Mouse (Mus musculus): Measurements from ENCODE around the gene Myl6b.
"Not testable (repeated sequence)": the region's sequence is repeated elsewhere in the genome, so short reads cannot be mapped to it uniquely, and the experiment has no call there.

Gene Myl6b

DNA sequence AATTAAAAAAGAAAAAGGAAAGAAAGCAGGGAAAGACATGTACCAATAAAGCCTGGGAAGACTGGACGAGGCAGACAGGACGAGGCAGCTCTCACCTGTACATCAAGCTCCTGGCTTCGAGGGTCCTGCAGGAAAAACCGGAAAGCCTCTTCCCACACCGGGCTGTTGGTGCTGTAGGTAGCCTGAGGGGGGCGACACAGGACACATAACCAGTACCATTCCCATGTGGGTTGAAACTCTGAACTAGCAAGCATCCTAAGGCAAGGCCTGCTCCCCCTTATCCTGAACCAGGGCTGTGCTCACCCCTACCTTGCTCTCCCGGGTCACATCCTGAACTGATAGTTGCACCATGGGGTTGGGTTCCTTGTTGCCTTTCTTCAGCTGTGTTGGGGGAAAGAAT is 20.3 kb upstream of the Myl6b start:
- in situ Hi-C loops (cut with MboI; ENCODE audit: low sequenced_read_pairs) = no loop called here

DNA sequence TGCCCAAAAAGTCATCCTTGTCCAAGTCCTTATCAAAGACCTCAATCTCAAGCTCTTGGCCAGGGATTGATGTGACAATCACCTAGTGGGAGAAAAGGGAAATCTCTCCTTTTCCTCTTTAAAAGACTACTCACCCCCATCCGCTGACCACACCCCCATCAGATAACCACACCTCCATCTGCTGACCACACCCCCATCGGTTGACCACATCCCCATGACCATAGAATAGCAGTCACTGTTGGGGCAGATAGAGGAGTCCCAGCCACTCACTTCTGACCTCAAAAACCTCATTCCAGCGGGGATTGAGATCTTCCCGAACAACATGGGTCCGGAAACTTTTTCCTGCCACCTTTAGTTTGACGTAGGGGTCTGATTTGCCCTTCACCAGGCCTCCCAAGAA is 18.2 kb upstream of the Myl6b start:
- in situ Hi-C loops (cut with MboI; ENCODE audit: low sequenced_read_pairs) = no loop called here

DNA sequence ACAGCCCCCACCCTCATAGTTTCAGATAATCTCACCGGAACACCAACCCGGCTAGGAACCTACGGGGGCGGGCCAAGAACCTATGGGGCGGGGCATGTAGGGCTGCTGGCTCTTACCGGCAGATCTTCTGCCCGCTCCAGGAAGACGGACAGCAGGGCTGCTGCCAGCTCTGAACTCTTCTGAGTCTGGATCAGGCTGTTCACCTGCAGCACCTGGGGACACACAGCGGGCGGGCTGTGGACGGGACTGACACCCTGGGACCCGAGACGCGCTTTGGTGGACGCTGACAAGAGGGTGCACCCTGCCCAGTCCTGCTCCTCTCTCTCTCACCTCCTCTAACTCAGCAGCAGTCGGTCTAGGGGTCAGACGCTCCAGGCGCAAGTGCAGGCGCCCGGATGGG is 17.5 kb upstream of the Myl6b start:
- in situ Hi-C loops (cut with MboI; ENCODE audit: low sequenced_read_pairs) = no loop called here

DNA sequence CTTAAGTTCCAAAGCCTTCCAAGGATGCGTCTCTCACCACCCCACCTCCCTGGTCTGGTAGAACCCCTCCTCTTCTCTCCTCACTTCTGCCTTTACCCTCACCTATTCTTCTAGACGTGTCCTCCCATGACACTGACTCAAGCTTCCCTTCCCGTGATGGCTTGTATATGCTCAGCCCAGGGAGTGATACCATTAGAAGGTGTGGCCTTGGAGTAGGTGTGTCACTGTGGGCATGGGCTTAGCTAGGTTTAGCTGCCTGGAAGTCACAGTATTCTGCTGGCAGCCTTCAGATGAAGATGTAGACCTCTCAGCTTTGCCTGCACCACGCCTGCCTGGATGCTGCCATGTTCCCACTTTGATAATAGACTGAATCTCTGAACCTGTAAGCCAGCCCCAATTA is 16.6 kb upstream of the Myl6b start:
- in situ Hi-C loops (cut with MboI; ENCODE audit: low sequenced_read_pairs) = no loop called here

DNA sequence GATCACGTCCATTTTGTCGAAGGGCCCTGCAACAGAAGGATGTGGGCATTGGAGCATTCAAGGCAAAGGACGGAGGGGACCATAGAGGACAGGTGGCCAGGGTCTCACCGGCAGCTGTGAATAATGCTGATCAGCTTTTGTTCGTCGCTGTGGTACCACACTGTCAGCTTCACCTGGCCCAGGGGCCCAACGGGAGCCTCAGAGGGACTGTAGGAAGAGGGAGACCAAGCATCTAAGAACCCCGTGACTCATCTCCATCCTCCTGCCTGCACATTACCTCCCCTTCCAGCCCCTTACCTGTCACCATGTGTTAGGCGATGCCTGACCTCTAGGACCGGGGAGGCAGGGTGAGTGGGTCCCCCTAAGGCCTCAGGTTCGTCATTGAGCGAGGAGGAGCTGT is 13.3 kb upstream of the Myl6b start:
- in situ Hi-C loops (cut with MboI; ENCODE audit: low sequenced_read_pairs) = no loop called here

DNA sequence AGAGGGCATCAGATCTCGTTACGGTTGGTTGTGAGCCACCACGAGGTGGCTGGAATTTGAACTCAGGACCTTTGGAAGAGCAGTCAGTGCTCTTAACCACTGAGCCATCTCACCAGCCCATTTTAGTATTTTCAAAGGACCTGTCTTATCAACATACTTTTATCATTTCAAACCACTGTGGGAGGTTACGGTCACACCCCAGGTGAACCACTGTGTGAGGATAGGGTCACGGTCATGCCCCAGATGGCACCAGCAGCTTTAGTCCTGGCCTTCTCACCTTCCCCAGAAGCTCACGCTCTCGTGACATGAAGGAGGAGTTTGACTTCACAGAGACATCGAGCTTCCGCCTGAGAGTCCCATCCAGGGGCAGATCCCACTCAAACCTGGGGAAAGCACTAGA is 12.7 kb upstream of the Myl6b start:
- in situ Hi-C loops (cut with MboI; ENCODE audit: low sequenced_read_pairs) = no loop called here

DNA sequence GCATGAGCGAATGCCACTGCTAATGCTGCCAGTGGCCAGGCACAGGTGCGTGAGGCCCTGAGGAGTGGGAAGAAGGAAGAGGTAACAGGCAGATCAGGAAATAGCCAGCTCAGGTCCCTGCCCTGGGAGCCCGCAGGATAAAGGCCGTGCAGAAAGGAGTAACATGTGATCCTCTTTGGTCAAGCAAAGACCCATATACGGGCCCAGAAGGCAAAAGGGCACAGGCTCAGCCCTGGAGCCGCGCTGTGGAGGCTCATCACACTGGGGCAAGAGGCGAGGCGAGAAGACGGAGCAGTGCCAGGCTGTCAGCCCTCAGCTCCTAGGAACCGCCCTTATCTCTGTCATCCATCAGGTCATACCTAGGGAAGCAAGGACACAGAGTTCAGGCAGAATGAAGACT is 11.8 kb upstream of the Myl6b start:
- in situ Hi-C loops (cut with MboI; ENCODE audit: low sequenced_read_pairs) = no loop called here

DNA sequence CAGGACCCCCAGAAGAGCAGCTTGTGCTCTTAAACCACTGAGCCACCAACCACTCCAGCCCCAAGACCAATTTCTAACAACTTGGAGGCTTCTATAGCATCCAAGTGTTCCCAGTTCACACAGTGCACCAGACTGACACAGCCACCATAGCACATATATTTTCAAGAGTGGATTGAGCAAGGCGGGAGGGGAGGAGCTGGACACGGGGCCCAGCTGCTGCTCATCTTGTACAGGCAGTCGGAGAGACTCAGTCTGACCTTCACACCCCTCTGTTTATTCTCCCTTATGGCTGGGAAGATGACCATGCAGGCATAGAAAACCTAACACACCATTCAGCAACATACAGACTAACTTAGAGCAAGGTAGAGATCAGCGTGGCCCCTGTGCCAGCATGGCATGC is 11.3 kb upstream of the Myl6b start:
- in situ Hi-C loops (cut with MboI; ENCODE audit: low sequenced_read_pairs) = no loop called here

DNA sequence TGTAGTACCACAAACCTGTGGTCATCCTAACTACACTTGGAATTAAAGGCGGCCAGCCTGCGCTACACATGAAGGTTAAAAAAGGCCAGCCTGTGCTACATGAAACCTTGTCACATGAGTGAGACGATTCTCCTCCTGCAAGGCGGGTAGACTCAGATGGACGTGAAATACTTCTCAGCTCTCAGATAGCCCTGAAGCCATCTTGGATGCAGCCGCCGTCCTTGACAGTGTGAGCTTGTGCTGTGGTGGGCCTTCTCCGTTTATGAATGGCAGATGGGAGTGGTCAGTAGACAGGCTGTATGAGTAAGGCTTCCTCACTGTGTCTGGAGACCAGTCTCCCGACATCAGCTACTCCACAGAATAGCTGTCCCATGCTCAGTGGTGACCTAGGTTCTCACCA is 10.7 kb upstream of the Myl6b start:
- in situ Hi-C loops (cut with MboI; ENCODE audit: low sequenced_read_pairs) = no loop called here

DNA sequence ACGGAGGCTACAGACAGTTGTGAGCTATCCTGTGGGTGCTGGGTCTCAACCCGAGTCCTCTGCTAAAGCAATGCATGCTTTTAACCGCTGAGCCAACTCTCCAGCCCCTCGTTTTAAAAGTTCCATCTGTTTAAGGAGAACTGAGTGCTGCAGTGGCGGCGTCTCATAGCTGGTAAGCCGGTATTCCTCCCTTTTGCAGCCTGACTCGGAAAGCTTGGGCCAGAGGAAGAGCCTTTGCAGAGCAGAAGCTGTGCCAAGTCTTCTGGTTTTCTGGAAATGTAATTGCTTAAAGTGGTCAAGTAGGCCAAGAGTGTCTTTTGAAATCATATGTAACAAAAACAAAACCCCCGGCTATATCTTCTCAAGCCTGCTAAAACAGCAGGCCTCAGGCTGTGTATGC is 9.8 kb upstream of the Myl6b start:
- in situ Hi-C loops (cut with MboI; ENCODE audit: low sequenced_read_pairs) = no loop called here

DNA sequence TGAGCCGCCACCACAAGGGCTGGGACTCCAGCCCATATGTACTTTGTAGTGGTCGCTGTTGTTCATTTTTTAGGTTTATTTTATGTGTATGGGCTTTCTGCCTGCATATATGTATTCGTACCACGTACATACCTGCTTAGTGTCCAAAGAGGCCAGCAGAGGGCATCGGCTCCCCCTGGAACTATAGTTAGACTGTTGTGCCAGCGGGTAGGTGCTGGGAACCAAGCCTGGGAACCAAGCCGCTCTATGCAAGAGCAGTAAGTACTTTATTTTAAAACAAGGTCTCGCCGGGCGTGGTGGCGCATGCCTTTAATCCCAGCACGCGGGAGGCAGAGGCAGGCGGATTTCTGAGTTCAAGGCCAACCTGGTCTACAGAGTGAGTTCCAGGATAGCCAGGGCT is 7.5 kb upstream of the Myl6b start:
- in situ Hi-C loops (cut with MboI; ENCODE audit: low sequenced_read_pairs) = no loop called here

DNA sequence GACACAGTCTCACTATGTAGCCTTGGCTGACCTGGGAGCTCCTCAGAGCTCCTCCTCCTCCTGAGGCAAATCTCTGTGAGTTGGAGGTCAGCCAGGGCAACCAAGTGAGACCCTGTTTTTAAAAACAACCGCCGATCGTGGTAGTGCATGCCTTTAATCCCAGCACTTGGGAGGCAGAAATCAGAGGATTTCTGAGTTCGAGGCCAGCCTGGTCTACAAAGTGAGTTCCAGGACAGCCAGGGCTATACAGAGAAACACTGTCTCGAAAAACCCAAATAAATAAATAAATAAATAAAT is 6.8 kb upstream of the Myl6b start:
- in situ Hi-C loops (cut with MboI; ENCODE audit: low sequenced_read_pairs) = not testable (repeated sequence)

DNA sequence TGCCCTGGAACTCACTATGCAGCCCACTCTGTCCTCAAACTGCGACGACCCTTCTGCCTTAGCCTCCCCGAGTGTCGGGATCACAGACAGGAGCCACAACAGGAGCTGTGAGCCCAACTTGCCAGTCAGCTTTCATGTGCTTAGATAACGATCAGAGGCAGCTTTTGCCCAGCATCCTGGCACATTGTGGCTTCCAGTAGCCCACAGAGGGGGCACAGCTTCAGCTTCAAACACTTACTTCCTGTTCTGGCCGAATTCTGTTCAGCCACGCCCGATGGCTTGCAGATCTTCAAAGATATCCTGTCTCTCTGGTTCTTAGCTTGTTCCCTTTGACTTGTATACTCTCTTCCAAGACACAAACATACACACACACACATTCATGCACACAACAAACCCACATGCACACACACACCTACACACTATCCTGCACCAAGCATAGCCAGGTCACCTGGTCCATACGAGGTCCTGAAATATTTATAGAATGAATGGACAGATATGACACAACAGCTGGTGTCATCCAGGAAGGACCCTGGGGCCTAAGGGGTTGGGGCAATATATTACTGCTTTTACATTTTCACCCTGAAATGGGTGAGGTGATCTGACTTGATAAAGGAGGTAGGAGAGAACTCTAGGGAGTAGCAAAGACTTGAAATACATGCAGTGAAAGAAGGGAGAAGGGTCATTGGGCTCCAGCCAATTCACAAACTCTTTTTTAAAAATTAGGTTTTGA is 6.3 kb upstream of the Myl6b start:
- in situ Hi-C loops (cut with MboI; ENCODE audit: low sequenced_read_pairs) = no loop called here

DNA sequence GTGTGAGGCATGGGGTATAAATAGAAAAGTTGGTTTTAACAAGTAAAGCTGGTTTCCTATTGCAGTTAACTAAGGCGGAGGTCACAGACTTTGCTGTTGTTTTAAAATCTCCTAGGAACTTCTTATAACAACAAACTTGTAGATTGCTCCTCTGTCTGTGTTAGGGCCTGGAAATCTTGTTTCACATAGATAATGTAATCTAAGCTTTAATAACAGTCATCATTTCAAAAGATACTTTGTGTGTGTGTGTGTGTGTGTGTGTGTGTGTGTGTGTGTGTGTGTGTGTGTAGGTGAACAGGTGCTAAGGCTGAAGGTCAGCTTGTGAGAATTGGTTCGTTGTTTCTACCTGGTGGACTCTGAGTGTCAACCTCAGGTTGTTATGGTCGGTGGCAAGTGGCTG is 5.5 kb upstream of the Myl6b start:
- in situ Hi-C loops (cut with MboI; ENCODE audit: low sequenced_read_pairs) = no loop called here

DNA sequence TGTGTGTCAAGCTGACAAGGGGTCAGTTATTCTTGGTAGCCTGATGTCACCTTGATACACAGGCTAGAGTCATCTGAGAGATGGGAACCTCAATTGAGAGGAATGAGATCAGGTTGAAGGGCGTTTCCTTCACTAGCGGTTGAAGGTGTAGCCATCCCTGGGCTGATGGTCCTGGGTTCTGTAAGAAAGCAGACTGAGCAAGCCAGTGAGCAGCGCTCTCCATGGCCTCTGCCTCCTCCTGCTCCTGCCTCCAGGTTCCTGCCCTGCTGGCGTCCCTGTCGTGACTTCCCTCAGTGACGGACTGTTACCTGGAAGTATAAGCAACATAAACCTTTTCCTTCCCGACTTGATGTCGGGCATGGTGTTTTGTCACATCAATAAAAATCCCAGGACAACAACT is 5.0 kb upstream of the Myl6b start:
- in situ Hi-C loops (cut with MboI; ENCODE audit: low sequenced_read_pairs) = no loop called here

DNA sequence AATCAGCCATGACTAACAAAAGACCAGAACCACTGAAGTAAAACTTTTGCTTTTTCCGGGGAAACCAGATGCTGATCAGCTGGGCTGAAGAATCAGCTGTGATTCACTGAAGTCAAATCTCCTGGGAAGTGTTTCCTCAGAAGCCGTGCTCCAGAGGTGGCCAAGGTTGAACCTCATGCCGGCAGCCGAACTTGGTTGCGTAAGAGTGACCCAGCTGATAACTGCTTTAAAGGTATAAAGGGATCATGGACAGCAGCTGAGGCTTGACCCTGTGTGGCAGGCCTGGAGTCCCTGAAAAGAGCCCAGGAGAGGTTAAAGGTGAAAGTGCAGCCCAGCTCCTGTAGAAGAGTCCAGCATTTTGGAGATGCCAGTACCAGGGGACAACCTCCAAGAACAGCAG is 3.9 kb upstream of the Myl6b start:
- in situ Hi-C loops (cut with MboI; ENCODE audit: low sequenced_read_pairs) = no loop called here

DNA sequence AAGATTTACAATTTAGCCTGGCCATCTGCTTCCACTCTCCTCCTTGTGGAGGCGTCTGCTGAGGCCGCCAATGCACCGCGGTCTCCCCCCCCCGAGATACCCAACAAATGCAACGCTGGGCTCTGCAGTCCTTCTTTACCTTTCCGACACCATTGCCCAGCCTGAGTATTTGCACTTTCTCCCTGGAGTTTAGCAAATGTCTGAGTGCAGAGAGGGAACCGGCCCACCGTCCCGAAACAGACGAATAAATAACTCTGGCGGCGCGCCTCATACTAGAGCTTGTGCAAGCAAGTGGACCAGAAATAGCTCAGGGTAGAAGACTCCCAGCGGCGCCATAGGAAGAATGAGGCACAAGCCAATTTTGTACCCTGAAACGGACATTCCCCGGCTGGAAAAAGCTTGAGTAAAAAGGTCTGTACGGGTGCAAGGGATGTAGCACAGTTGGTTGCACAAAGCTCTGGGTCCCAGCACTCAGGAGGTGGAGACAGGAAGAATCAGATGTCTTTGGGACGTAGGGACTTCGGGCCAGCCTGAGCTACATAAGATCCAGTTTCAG is 709 bp upstream of the Myl6b start:
- in situ Hi-C loops (cut with MboI; ENCODE audit: low sequenced_read_pairs) = no loop called here

DNA sequence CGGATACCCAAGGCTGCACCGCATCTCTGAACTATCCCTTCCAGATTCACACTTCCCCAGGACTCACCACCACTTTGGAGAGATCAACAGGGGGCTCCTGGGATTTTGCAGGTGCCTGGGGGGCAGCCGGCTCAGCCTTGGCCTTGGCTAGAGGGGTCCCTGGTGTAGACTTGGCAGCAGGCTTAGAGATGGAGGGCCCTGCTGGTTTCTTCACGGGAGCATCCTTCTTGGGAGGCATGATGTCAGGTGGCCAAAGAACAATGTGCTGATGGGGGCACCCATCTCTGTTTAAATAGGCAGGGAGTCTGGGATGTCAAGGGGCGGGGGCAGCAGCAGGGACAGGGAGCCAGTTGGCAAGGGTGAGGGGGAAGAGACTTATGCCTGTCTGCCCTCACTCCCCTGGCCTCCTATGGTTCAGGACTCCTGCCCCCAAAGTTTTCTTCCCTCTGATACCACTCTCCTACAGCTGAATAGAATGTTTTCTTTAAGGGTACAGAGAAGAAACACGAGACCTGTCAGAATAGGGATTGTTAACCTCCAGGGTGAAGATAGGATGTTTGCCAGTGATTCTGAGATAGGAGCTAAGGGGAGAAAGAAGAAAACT is 1.2 kb downstream of the Myl6b start:
- in situ Hi-C loops (cut with MboI; ENCODE audit: low sequenced_read_pairs) = no loop called here

DNA sequence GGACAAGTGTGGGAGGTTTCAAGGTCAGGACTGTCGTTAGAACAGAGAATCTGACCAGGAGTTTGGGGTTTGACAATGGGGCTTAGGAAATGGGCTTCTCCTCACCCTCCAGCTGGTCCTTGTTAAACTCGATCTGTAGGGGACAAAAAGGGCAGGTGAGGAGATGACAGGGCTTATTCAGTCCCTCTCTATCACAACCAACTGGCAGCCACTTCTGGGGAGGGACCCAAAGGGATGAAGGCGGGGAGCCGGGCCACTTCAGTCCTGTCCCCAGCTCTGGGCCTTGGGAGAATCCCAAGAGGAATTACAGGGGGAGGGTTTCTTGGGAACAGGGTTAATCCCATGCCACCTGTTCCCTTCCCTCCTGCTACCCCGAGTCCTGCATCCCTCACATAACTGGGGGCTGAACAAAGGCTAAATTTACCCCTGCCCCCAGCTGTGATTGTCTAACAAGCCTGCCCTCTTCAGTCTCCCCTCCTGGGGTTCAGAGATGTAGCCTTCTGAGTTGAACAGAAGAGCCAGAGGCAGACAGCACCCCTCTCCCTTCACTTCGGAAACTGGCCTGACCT is 1.9 kb downstream of the Myl6b start:
- in situ Hi-C loops (cut with MboI; ENCODE audit: low sequenced_read_pairs) = no loop called here

DNA sequence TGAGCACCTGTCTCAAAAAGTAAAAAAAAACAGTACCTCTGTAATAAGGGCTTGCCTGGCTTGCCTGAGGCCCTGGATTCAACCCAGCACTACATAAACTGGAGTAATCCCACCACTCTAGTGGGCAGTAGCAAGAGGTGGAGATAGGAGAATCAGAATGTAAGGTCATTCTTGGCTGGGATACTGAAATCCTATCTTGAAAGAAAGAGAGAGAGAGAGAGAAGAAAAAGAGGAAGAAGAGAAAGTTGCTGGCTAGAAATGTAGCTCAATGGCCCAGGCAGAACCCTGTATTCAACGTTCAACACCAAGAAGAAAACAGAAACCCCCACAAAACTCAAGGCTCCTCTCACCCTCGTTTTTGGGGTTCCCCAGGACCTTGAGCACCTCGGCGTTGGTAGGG is 2.6 kb downstream of the Myl6b start:
- in situ Hi-C loops (cut with MboI; ENCODE audit: low sequenced_read_pairs) = no loop called here

DNA sequence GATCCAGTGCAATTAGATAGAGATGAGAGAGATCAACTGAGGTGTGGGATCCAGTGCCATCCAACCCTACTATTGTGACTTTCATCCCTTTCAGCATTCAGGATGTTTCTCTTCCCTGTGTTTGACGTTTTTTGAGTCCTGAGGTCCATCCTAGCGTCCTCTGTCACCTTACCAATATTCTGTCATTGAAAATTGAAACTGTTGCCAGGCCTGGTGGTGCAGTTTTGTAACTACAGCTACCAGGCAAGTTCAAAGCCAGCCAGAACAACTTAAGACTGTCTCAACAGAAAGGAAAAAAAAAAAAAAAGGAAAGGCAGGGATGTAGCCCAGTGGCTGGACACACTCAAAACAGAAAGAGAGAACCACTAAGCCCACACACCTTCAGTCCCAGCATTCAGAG is 3.2 kb downstream of the Myl6b start:
- in situ Hi-C loops (cut with MboI; ENCODE audit: low sequenced_read_pairs) = no loop called here

DNA sequence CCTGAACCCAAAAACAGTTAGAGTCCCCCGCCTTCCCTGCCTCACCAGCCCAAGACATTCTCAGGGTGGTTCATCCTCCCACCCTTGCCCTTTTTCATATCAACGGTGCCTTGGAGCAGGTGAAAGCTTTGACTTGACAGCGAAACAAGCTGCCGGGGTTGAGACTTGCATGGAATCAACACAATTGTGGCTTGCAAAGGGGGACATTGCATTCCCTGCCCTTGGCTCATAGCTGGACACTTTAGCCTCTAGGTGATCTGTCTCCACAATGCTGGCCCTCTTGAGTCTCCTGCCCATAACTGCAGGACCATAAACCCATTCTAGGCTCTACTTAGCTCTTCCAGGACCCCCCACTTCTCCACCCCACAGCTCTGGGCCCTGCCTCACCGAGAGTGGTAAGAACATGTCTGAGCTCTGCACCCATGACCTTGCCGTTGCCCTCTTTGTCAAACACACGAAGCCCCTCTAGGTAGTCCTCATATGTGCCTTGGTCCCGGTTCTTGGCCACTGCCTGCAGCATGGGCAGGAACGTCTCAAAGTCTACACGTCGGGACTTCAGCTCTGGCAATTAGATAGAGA is 3.7 kb downstream of the Myl6b start:
- in situ Hi-C loops (cut with MboI; ENCODE audit: low sequenced_read_pairs) = no loop called here
